14 mouse cellular contexts compared by ENCODE assay signal in genomic region chr2:49695461-49695860, GRCm38 (mm10).
"Had no signal": no experiment of that assay in that cellular context is flagged by ENCODE, and none has a peak within 500 bp of the region (broad histone marks: within the 10 kb centered on the region; RNA-seq: fewer than 3 reads in every experiment).

No protein-coding gene starts in this region.

- H3K4me2 ChIP-seq: kidney, embryonic 15.5 days; liver, embryonic 13.5 days; midbrain, embryonic 11.5 days; neural tube, embryonic 15.5 days had no signal

- H3K9me3 ChIP-seq: kidney, embryonic 15.5 days; liver, embryonic 13.5 days; neural tube, embryonic 15.5 days had no signal

- H3K4me3 ChIP-seq: kidney, embryonic 15.5 days; liver, embryonic 13.5 days; myocyte; neural tube, embryonic 15.5 days had no signal

- H3K36me3 ChIP-seq: kidney, embryonic 15.5 days; liver, embryonic 13.5 days had no signal

- H3K27me3 ChIP-seq: kidney, embryonic 15.5 days; liver, embryonic 13.5 days; neural tube, embryonic 15.5 days had no signal

- DNase-seq: kidney, adult 8-10 months; kidney, postnatal 10 days; kidney, postnatal 36 days; liver, embryonic 13.5 days; lung, adult 2 months; lung, postnatal 14 days; lung, postnatal 4 days; right cerebral cortex, postnatal 25 days; thymus, adult 18-20 months; thymus, postnatal 36 days had no signal

- H3K27ac ChIP-seq: kidney, embryonic 15.5 days; liver, embryonic 13.5 days had no signal

- H3K9ac ChIP-seq: kidney, embryonic 15.5 days; liver, embryonic 13.5 days; neural tube, embryonic 15.5 days had no signal

- H3K4me1 ChIP-seq: liver, embryonic 13.5 days had no signal
